Mouse (Mus musculus) midbrain, embryonic 10.5 days (tissue): Measurements from ENCODE around the gene C1rl. TPM values are rescaled to one million over a fixed set of nuclear protein-coding genes. Genes with fewer than 3 reads are reported as not detected.
A peak's percentile ranks its signal among the peaks of the same experiment; 100 is the strongest.
"Not testable (repeated sequence)": the region's sequence is repeated elsewhere in the genome, so short reads cannot be mapped to it uniquely, and the experiment has no call there.

Source experiments
- DNase-seq: peaks from one replicate; pipeline ENCODE4 v3.0.0-alpha.2; 2017; ENCODE audit warnings: low spot score
- H3K27ac ChIP-seq: fragments of 300-500 bp; sonication (generic); replicated peaks from 2 replicates; pipeline ENCODE4 v1.5.1; 2016; ENCODE audit warnings: mild to moderate bottlenecking
- H3K27me3 ChIP-seq: fragments of 300-500 bp; sonication (generic); 2 replicates; pipeline ENCODE4 v1.6.1; 2016; ENCODE audit warnings: low read depth, mild to moderate bottlenecking; ENCODE audit not compliant: poor library complexity, severe bottlenecking
- H3K36me3 ChIP-seq: fragments of 300-500 bp; sonication (generic); 2 replicates; pipeline ENCODE4 v1.6.1; 2016; ENCODE audit warnings: mild to moderate bottlenecking, moderate library complexity
- H3K4me1 ChIP-seq: fragments of 300-500 bp; sonication (generic); 2 replicates; pipeline ENCODE4 v1.6.1; 2016
- H3K4me3 ChIP-seq: fragments of 300-500 bp; sonication (generic); 2 replicates; pipeline ENCODE4 v1.5.1; 2016; ENCODE audit warnings: mild to moderate bottlenecking, moderate library complexity
- H3K9me3 ChIP-seq: fragments of 300-500 bp; sonication (generic); replicated peaks from 2 replicates; pipeline ENCODE4 v1.6.1; 2016; ENCODE audit warnings: mild to moderate bottlenecking
- WGBS: fragments of 180-500 bp; shearing (Covaris S2); methylation state at CpG from one replicate; pipeline ENCODE4 v1.1.7; 2016; 5-methylcytosine and 5-hydroxymethylcytosine counted together
- polyA plus RNA-seq: library from polyadenylated mRNA; unstranded; fragments of >200 nt; fragmentation: Nextera tagmentation; extraction: Ambion mirVana; gene quantifications from 2 replicates; pipeline ENCODE4 v1.2.1, GENCODE M21; 2016

The C1rl gene
- polyA plus RNA-seq, 1 experiment from 2014 or later, result 0.28 TPM

- H3K27me3 ChIP-seq, result no peaks in the 10 kb centered on the region
- WGBS, result 87% methylated on average over 11 of the region's 11 CpGs
- no peaks in the 10 kb centered on the region for H3K36me3 ChIP-seq
- no peaks in the 10 kb centered on the region for H3K9me3 ChIP-seq
- no peak overlapping the region for H3K27ac ChIP-seq
- DNase-seq, result no peak
- no peak overlapping the region for H3K4me3 ChIP-seq
- H3K4me1 ChIP-seq, result 0 out of 2 replicates have a peak, but pooled peaks cover 3% of the 10 kb centered on the region
Measured at GRCm38 (mm10) chr6:124476796-124477195, 16.1 kb upstream of the C1rl start.

- Histone ChIP-seq H3K27me3 (no peaks in the 10 kb centered on the region), H3K27ac (no peak overlapping the region), H3K4me3 (no peak overlapping the region), H3K9me3 (no peaks in the 10 kb centered on the region), H3K4me1 (0 out of 2 replicates have a peak, but pooled peaks cover 4% of the 10 kb centered on the region), H3K36me3 (no peaks in the 10 kb centered on the region)
- 69% methylated on average over 5 of the region's 5 CpGs for WGBS
- no peak for DNase-seq
Measured at GRCm38 (mm10) chr6:124477221-124477655, 15.7 kb upstream of the C1rl start.

DNA sequence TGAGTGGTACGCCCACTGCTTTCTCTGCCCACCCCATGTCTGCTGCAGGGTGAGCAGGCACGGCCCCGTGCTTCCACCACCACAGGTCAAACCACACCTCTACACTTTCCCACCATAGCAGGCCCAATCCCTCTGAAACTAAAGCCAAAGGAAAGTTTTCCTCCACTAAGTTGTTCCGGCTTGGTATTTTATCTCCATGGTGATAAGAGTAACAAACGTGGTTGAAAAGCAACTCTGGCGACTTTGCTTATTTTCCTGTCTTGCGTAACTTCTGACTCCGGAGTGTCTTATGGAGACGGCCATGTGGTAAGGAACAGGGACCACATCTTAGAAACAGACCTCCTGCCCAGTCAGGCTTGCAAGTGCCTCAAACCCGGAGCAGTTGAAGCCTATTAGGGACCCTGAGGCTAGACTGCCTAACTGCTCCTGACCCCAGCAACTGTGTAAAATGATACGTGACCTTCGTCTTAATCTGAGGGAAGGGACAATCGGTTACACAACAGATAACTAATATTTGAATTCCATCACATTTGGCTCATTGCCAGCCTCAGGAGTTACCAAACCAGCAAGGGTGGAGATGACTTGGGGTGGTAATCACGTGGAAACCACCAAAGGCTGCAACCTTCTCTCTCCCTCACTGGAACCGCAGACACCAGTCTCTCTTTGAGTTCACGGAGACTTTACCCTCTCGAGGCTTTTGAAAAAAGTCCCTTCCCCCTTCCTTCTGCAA is 14.8 kb upstream of the C1rl start:
- Histone ChIP-seq H3K27me3 (no peaks in the 10 kb centered on the region), H3K4me1 (0 out of 2 replicates have a peak, but pooled peaks cover 4% of the 10 kb centered on the region), H3K27ac (no peak overlapping the region), H3K36me3 (no peaks in the 10 kb centered on the region), H3K4me3 (no peak overlapping the region), H3K9me3 (no peaks in the 10 kb centered on the region)
- DNase-seq, result no peak
- WGBS, result 81% methylated on average over 17 of the region's 17 CpGs

GRCm38 (mm10) chr6:124478874-124479572 is 13.9 kb upstream of the C1rl start:
- Histone ChIP-seq H3K4me3 (no peak overlapping the region), H3K27me3 (no peaks in the 10 kb centered on the region), H3K4me1 (0 out of 2 replicates have a peak, but pooled peaks cover 4% of the 10 kb centered on the region), H3K36me3 (no peaks in the 10 kb centered on the region), H3K27ac (no peak overlapping the region), H3K9me3 (no peaks in the 10 kb centered on the region)
- no peak for DNase-seq
- 84% methylated on average over 3 of the region's 3 CpGs for WGBS

DNA sequence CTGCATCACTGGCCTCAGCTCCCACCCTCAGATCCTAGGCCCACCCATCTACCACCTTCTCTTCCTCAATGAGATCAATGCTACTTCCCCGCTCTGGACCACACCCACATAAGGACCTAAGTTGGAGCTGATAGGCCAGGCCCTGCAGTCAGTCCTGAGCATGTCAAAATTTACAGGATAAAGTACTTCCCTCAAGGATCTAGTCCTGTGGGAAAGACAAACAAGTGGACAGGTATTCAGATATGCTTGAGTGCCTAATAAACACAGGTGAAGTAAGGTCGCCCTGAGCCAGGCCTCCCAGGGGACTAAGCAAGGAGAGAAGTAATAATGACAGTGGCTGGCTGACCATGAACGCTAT is 13.4 kb upstream of the C1rl start:
- no peak for DNase-seq
- H3K9me3 ChIP-seq, result no peaks in the 10 kb centered on the region
- WGBS, result 92% methylated on average over 3 of the region's 3 CpGs

GRCm38 (mm10) chr6:124480295-124480694 is 12.6 kb upstream of the C1rl start:
- H3K4me1 ChIP-seq, result peaks cover 6% of the 10 kb centered on the region; the same call in 1 of the 2 replicates
- no peaks in the 10 kb centered on the region for H3K27me3 ChIP-seq
- H3K27ac ChIP-seq, result no peak overlapping the region
- no peaks in the 10 kb centered on the region for H3K9me3 ChIP-seq
- no peak overlapping the region for H3K4me3 ChIP-seq
- WGBS, result 63% methylated on average over 4 of the region's 4 CpGs
- DNase-seq, result no peak
- no peaks in the 10 kb centered on the region for H3K36me3 ChIP-seq

More for the DNA sequence above, 13.4 kb upstream of the C1rl start:
- no peaks in the 10 kb centered on the region for H3K27me3 ChIP-seq
- H3K27ac ChIP-seq, result no peak overlapping the region
- no peaks in the 10 kb centered on the region for H3K36me3 ChIP-seq
- H3K4me1 ChIP-seq, result 0 out of 2 replicates have a peak, but pooled peaks cover 4% of the 10 kb centered on the region
- no peak overlapping the region for H3K4me3 ChIP-seq

DNA sequence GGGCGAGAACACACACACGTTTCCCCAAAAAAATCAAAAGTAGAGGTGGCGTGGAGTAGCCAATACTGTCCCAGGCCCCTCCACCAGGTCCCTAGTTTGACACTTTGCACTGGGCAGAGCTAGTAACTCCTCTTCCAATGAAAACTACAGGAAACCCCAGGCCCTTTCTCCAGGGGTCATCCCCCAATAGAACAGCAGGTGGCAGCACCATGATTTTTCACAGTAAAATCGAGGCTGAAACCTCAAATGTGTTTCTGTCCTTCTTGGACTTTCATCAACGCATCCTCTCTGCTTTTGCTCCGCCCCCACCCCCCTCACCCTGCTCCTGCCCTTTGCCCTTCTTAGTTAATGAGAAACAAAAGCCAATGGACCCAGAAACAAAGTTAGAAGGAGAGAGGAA is 11.3 kb upstream of the C1rl start:
- DNase-seq, result peak; percentile 63
- no peak overlapping the region for H3K27ac ChIP-seq
- WGBS, result 26% methylated on average over 6 of the region's 6 CpGs
- H3K27me3 ChIP-seq, result no peaks in the 10 kb centered on the region
- H3K4me3 ChIP-seq, result no peak overlapping the region
- no peaks in the 10 kb centered on the region for H3K9me3 ChIP-seq
- H3K4me1 ChIP-seq, result peaks cover 8% of the 10 kb centered on the region; the same call in 1 of the 2 replicates
- H3K36me3 ChIP-seq, result no peaks in the 10 kb centered on the region

- not testable (repeated sequence) for H3K4me3 ChIP-seq, H3K9me3 ChIP-seq, H3K27ac ChIP-seq, H3K4me1 ChIP-seq, H3K27me3 ChIP-seq, DNase-seq, H3K36me3 ChIP-seq
- 93% methylated on average over 3 of the region's 3 CpGs for WGBS
Measured at GRCm38 (mm10) chr6:124483831-124484230, 9.1 kb upstream of the C1rl start.

- 84% methylated on average over 7 of the region's 7 CpGs for WGBS
- Histone ChIP-seq H3K36me3 (no peaks in the 10 kb centered on the region), H3K4me3 (peak overlapping the region; percentile 38; the same call in 1 of the 2 replicates), H3K27ac (no peak overlapping the region), H3K4me1 (peaks cover 8% of the 10 kb centered on the region; the same call in 1 of the 2 replicates), H3K9me3 (no peaks in the 10 kb centered on the region), H3K27me3 (no peaks in the 10 kb centered on the region)
- no peak for DNase-seq
Measured at GRCm38 (mm10) chr6:124484851-124485250, 8.1 kb upstream of the C1rl start.

DNA sequence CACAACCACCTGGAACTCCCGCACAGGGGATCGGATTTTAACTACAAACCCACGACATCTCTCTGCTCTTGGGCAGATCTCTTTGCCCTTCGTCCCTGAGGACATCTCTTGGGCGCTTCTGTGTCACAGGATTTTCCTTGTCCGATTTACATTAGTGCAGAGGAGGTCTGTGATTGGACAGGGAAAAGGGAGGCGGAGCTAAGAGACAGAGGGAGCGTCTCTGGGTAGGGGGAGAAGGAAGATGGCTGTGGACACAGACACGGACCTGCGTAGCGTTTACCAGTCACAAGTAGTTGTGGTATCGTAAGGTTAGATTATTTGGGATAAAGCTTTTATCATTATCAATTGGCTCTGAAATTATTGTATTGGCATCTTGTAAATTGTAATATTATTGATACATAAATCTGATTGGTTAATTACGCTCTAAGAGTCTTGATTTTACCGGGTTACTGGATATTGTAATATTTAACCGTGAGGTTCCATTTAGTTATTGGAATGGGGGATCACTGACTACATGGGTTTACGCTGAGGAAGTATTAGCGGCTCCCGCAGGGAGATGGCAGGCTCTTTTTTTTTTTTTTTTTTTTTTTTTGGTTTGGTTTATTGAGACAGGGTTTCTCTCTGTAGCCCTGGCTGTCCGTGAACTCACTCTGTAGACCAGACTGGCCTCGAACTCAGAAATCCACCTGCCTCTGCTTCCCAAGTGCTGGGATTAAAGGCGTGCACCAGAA is 7.3 kb upstream of the C1rl start:
- Histone ChIP-seq H3K4me3 (peak overlapping the region; percentile 38), H3K27me3 (no peaks in the 10 kb centered on the region), H3K27ac (no peak overlapping the region), H3K36me3 (no peaks in the 10 kb centered on the region), H3K4me1 (peaks cover 8% of the 10 kb centered on the region; the same call in 1 of the 2 replicates), H3K9me3 (no peaks in the 10 kb centered on the region)
- WGBS, result 38% methylated on average over 21 of the region's 21 CpGs
- peak; percentile 49 for DNase-seq

GRCm38 (mm10) chr6:124487509-124487908 is 5.4 kb upstream of the C1rl start:
- WGBS, result 67% methylated on average over 2 of the region's 2 CpGs
- H3K4me1 ChIP-seq, result peaks cover 4% of the 10 kb centered on the region; the same call in 1 of the 2 replicates
- H3K4me3 ChIP-seq, result no peak overlapping the region
- H3K9me3 ChIP-seq, result no peaks in the 10 kb centered on the region
- no peak overlapping the region for H3K27ac ChIP-seq
- no peak for DNase-seq
- no peaks in the 10 kb centered on the region for H3K27me3 ChIP-seq
- no peaks in the 10 kb centered on the region for H3K36me3 ChIP-seq

DNA sequence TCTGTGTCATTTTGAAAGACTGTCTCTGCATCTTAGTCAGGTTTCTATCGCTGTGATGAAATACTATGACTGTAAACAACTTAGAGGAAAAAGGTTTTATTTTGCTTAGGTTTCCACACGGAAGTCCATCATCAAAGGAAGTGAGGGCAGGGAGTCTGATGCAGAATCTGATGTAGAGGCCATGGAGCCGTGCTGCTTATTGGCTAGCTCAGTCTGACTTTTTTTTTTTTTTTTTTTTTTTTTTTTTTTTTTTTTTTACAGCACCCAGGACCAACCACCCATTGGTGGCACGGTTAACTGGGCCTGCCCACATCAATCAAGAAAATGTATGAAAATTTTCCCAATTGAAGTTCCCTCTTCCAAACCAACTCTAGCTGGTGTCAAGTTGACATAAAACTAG is 4.0 kb upstream of the C1rl start:
- no peak for DNase-seq
- H3K4me3 ChIP-seq, result no peak overlapping the region
- H3K9me3 ChIP-seq, result no peaks in the 10 kb centered on the region
- H3K4me1 ChIP-seq, result peaks cover 4% of the 10 kb centered on the region; the same call in 1 of the 2 replicates
- no peaks in the 10 kb centered on the region for H3K27me3 ChIP-seq
- no peak overlapping the region for H3K27ac ChIP-seq
- 87% methylated on average over 4 of the region's 4 CpGs for WGBS
- H3K36me3 ChIP-seq, result no peaks in the 10 kb centered on the region
